Mouse (Mus musculus): ENCODE results near the gene Vpreb2.
"Not testable (repeated sequence)": the region's sequence is repeated elsewhere in the genome, so short reads cannot be mapped to it uniquely, and the experiment has no call there.

Gene Vpreb2

GRCm38 (mm10) chr16:17980128-17980527 lies at the start of gene Vpreb2:
Gene Vpreb2, plus strand, starts transcription at chr16:17980428.
- no peak for DNase-seq

- no peak for DNase-seq
Measured at GRCm38 (mm10) chr16:17931906-17932460, 48.2 kb upstream of the Vpreb2 start.

- no peak for DNase-seq
Measured at GRCm38 (mm10) chr16:17933594-17934444, 46.4 kb upstream of the Vpreb2 start.

- no peak for DNase-seq
Measured at GRCm38 (mm10) chr16:17934445-17934910, 45.8 kb upstream of the Vpreb2 start.

- DNase-seq, result no peak
Measured at GRCm38 (mm10) chr16:17936776-17937175, 43.5 kb upstream of the Vpreb2 start.

GRCm38 (mm10) chr16:17938187-17938586 lies 42.0 kb upstream of the Vpreb2 start:
- DNase-seq, result no peak

- peak; percentile 68 for DNase-seq
Measured at GRCm38 (mm10) chr16:17938821-17939220, 41.4 kb upstream of the Vpreb2 start.

- DNase-seq, result no peak
Measured at GRCm38 (mm10) chr16:17939255-17939751, 40.9 kb upstream of the Vpreb2 start.

- DNase-seq, result no peak
Measured at GRCm38 (mm10) chr16:17943466-17943865, 36.8 kb upstream of the Vpreb2 start.

GRCm38 (mm10) chr16:17945081-17945831 lies 35.0 kb upstream of the Vpreb2 start:
- DNase-seq, result no peak

GRCm38 (mm10) chr16:17949421-17949877 lies 30.8 kb upstream of the Vpreb2 start:
- DNase-seq, result peak; percentile 86

GRCm38 (mm10) chr16:17950068-17950467 lies 30.2 kb upstream of the Vpreb2 start:
- peak; percentile 58 for DNase-seq

- no peak for DNase-seq
Measured at GRCm38 (mm10) chr16:17951618-17952017, 28.6 kb upstream of the Vpreb2 start.

- not testable (repeated sequence) for DNase-seq
Measured at GRCm38 (mm10) chr16:17956052-17956638, 24.1 kb upstream of the Vpreb2 start.

GRCm38 (mm10) chr16:17962091-17962490 lies 18.1 kb upstream of the Vpreb2 start:
- DNase-seq, result no peak

GRCm38 (mm10) chr16:17971853-17972252 lies 8.4 kb upstream of the Vpreb2 start:
- no peak for DNase-seq

GRCm38 (mm10) chr16:17977840-17978239 lies 2.4 kb upstream of the Vpreb2 start:
- DNase-seq, result not testable (repeated sequence)

GRCm38 (mm10) chr16:17983201-17983600 lies 3.0 kb downstream of the Vpreb2 start:
- no peak for DNase-seq

- DNase-seq, result no peak
Measured at GRCm38 (mm10) chr16:17984231-17984630, 4.0 kb downstream of the Vpreb2 start.

- DNase-seq, result no peak
Measured at GRCm38 (mm10) chr16:17985078-17985477, 4.8 kb downstream of the Vpreb2 start.

- peak; percentile 68 for DNase-seq
Measured at GRCm38 (mm10) chr16:17986456-17987132, 6.4 kb downstream of the Vpreb2 start.

- no peak for DNase-seq
Measured at GRCm38 (mm10) chr16:17987703-17988102, 7.5 kb downstream of the Vpreb2 start.
